Mouse (Mus musculus) C2C12 (cell line): ENCODE measurements at regions not wholly inside any gene's neighbourhood (a gene's known extent, or its start where the extent isn't known, plus 50 kb on each side); places are given as distances from the start of the nearest gene placed in this dataset.

Experiments
- CTCF ChIP-seq: IDR thresholded peaks from one replicate; pipeline ENCODE4 v1.5.1; 2011; ENCODE audit not compliant: control insufficient read depth, insufficient read depth, insufficient read length
- MAX ChIP-seq: IDR thresholded peaks from one replicate; pipeline ENCODE4 v1.6.1; 2011; ENCODE audit warnings: mild to moderate bottlenecking, control low read depth

- TF ChIP-seq MAX = no peak
- no peak for TF ChIP-seq CTCF
Measured at GRCm38 (mm10) chr10:126641792-126642289, 259.3 kb downstream of the Atp23 start.
